Mouse (Mus musculus): ENCODE measurements around the gene Itk. TPM values are rescaled to one million over a fixed set of nuclear protein-coding genes. Genes with fewer than 3 reads are reported as not detected.

The Itk gene
- polyA plus RNA-seq, 1 experiment from 2014 or later, result not detected

- Histone ChIP-seq H3K9me3 (ENCODE audit: control insufficient read depth, low read length) (no peaks in the 10 kb centered on the region), H3K4me3 (ENCODE audit: low read depth, low read length) (no peak within 1 kb of the TSS), H3K27ac (ENCODE audit: low read depth, low read length) (no peak within 1 kb of the TSS), H3K27me3 (ENCODE audit: control insufficient read depth, insufficient read depth, low read length) (no peaks in the 10 kb centered on the region), H3K36me3 (ENCODE audit: control insufficient read depth, insufficient read depth, low read length) (no peaks in the 10 kb centered on the region), H3K4me2 (ENCODE audit: low read depth, low read length) (no peak within 1 kb of the TSS), H3K9ac (replicated peaks; ENCODE audit: low read depth, low read length) (no peak within 1 kb of the TSS), H3K4me1 (ENCODE audit: control insufficient read depth, insufficient read depth, low read length) (no peaks in the 10 kb centered on the region)
- WGBS, result 79% methylated on average over 13 of the region's 13 CpGs
- ATAC-seq (ENCODE audit: low read depth), result no peak
Observed at GRCm38 (mm10) chr11:46396167-46396859, 7.0 kb upstream of the Itk start, which contains the start of gene Fam71b. TSS of gene Fam71b (plus strand) at chr11:46396559.

- 95% methylated on average over 2 of the region's 2 CpGs for WGBS
- Histone ChIP-seq H3K4me3 (ENCODE audit: low read depth, low read length) (no peak overlapping the region), H3K4me2 (ENCODE audit: low read depth, low read length) (no peak overlapping the region), H3K36me3 (ENCODE audit: control insufficient read depth, insufficient read depth, low read length) (no peaks in the 10 kb centered on the region), H3K27me3 (ENCODE audit: control insufficient read depth, insufficient read depth, low read length) (no peaks in the 10 kb centered on the region), H3K9me3 (ENCODE audit: control insufficient read depth, low read length) (no peaks in the 10 kb centered on the region), H3K4me1 (ENCODE audit: control insufficient read depth, insufficient read depth, low read length) (no peaks in the 10 kb centered on the region), H3K9ac (replicated peaks; ENCODE audit: low read depth, low read length) (no peak overlapping the region), H3K27ac (ENCODE audit: low read depth, low read length) (no peak overlapping the region)
- ATAC-seq (ENCODE audit: low read depth), result no peak
Observed at GRCm38 (mm10) chr11:46395698-46396097, 6.4 kb upstream of the Itk start.

DNA sequence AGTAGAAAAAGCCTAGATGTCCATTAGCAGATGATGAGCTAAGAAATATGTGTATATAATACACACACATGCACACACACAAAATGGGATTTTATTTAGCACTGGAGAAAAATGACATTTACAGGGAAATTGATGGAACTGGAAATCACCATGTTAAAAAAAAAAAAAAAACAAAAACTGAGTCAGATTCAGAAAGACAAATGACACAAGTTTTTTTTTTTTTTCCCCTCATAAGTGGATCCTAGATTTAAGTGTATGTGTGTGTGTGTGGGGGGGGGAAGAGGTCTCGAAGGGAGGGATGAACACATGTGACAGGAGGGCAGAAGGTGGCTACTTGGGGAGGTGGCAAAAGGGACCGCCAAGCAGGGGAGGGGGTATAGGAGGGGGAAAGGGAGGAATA is 5.8 kb upstream of the Itk start:
- no peaks in the 10 kb centered on the region for H3K4me1 ChIP-seq (ENCODE audit: control insufficient read depth, insufficient read depth, low read length)
- no peak overlapping the region for H3K4me2 ChIP-seq (ENCODE audit: low read depth, low read length)
- no peaks in the 10 kb centered on the region for H3K36me3 ChIP-seq (ENCODE audit: control insufficient read depth, insufficient read depth, low read length)
- H3K27ac ChIP-seq (ENCODE audit: low read depth, low read length), result no peak overlapping the region
- no peak overlapping the region for H3K4me3 ChIP-seq (ENCODE audit: low read depth, low read length)
- no peaks in the 10 kb centered on the region for H3K27me3 ChIP-seq (ENCODE audit: control insufficient read depth, insufficient read depth, low read length)
- ATAC-seq (ENCODE audit: low read depth), result no peak
- WGBS, result 92% methylated on average over 2 of the region's 2 CpGs
- no peak overlapping the region for H3K9ac ChIP-seq (replicated peaks; ENCODE audit: low read depth, low read length)
- H3K9me3 ChIP-seq (ENCODE audit: control insufficient read depth, low read length), result no peaks in the 10 kb centered on the region

GRCm38 (mm10) chr11:46393413-46393812 is 4.1 kb upstream of the Itk start:
- no peak overlapping the region for H3K9ac ChIP-seq (replicated peaks; ENCODE audit: low read depth, low read length)
- H3K9me3 ChIP-seq (ENCODE audit: control insufficient read depth, low read length), result no peaks in the 10 kb centered on the region
- ATAC-seq (ENCODE audit: low read depth), result no peak
- H3K4me3 ChIP-seq (ENCODE audit: low read depth, low read length), result no peak overlapping the region
- no peaks in the 10 kb centered on the region for H3K27me3 ChIP-seq (ENCODE audit: control insufficient read depth, insufficient read depth, low read length)
- no peaks in the 10 kb centered on the region for H3K36me3 ChIP-seq (ENCODE audit: control insufficient read depth, insufficient read depth, low read length)
- no peak overlapping the region for H3K27ac ChIP-seq (ENCODE audit: low read depth, low read length)
- no peak overlapping the region for H3K4me2 ChIP-seq (ENCODE audit: low read depth, low read length)
- no peaks in the 10 kb centered on the region for H3K4me1 ChIP-seq (ENCODE audit: control insufficient read depth, insufficient read depth, low read length)
- 89% methylated on average over 4 of the region's 4 CpGs for WGBS

DNA sequence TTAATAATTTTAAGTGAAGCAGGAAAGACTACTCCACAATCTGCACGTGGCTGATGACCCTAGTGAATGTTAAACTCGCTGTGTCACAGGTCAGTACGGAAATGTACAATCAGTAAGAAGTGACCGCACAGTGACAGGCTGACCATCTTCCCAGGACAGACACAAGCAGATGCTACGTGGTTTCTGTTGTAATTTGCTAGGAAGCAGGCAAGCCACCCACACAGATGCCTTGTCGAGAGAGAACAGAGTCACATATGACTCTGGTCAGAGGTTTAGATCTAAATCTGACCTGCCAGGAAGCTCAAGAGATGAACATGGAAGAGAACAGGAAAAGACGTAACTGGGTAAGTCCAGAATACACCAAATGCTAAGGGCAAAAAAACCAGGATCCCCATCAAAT is 3.6 kb upstream of the Itk start:
- WGBS, result 87% methylated on average over 7 of the region's 7 CpGs
- no peaks in the 10 kb centered on the region for H3K27me3 ChIP-seq (ENCODE audit: control insufficient read depth, insufficient read depth, low read length)
- no peak for ATAC-seq (ENCODE audit: low read depth)

GRCm38 (mm10) chr11:46390621-46391020 is 1.3 kb upstream of the Itk start:
- H3K4me3 ChIP-seq (ENCODE audit: low read depth, low read length), result no peak overlapping the region
- no peaks in the 10 kb centered on the region for H3K9me3 ChIP-seq (ENCODE audit: control insufficient read depth, low read length)
- no peaks in the 10 kb centered on the region for H3K4me1 ChIP-seq (ENCODE audit: control insufficient read depth, insufficient read depth, low read length)
- H3K4me2 ChIP-seq (ENCODE audit: low read depth, low read length), result no peak overlapping the region
- no peak overlapping the region for H3K9ac ChIP-seq (replicated peaks; ENCODE audit: low read depth, low read length)
- no peak for ATAC-seq (ENCODE audit: low read depth)
- H3K27me3 ChIP-seq (ENCODE audit: control insufficient read depth, insufficient read depth, low read length), result no peaks in the 10 kb centered on the region
- 40% methylated on average over 3 of the region's 3 CpGs for WGBS
- no peak overlapping the region for H3K27ac ChIP-seq (ENCODE audit: low read depth, low read length)
- H3K36me3 ChIP-seq (ENCODE audit: control insufficient read depth, insufficient read depth, low read length), result no peaks in the 10 kb centered on the region

More for the DNA sequence above, 3.6 kb upstream of the Itk start:
- Histone ChIP-seq H3K4me2 (ENCODE audit: low read depth, low read length) (no peak overlapping the region), H3K9ac (replicated peaks; ENCODE audit: low read depth, low read length) (no peak overlapping the region), H3K36me3 (ENCODE audit: control insufficient read depth, insufficient read depth, low read length) (no peaks in the 10 kb centered on the region), H3K9me3 (ENCODE audit: control insufficient read depth, low read length) (no peaks in the 10 kb centered on the region), H3K4me3 (ENCODE audit: low read depth, low read length) (no peak overlapping the region), H3K27ac (ENCODE audit: low read depth, low read length) (no peak overlapping the region), H3K4me1 (ENCODE audit: control insufficient read depth, insufficient read depth, low read length) (no peaks in the 10 kb centered on the region)

DNA sequence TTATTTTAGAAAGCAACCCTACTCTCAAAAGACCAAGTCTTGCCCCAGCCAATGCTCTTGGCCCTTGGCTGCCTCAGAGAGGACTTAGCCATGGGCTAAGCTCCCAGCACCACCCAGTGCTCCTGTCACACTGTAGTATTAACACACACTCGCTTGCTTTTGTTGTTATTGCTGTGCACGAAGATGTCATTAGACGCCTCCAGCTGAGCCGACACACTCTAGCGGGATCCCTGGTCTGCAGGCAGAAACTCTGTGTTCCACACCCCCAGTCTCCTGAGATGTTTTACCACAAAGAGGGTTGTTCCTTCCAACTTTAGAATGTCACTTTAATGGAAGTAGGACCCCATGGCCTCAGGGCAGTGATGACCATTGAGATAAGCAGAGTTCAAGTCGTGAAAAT is 877 bp downstream of the Itk start:
- Histone ChIP-seq H3K4me2 (ENCODE audit: low read depth, low read length) (no peak overlapping the region), H3K4me3 (ENCODE audit: low read depth, low read length) (no peak overlapping the region), H3K27me3 (ENCODE audit: control insufficient read depth, insufficient read depth, low read length) (no peaks in the 10 kb centered on the region), H3K4me1 (ENCODE audit: control insufficient read depth, insufficient read depth, low read length) (no peaks in the 10 kb centered on the region), H3K9ac (replicated peaks; ENCODE audit: low read depth, low read length) (no peak overlapping the region), H3K9me3 (ENCODE audit: control insufficient read depth, low read length) (no peaks in the 10 kb centered on the region), H3K27ac (ENCODE audit: low read depth, low read length) (no peak overlapping the region), H3K36me3 (ENCODE audit: control insufficient read depth, insufficient read depth, low read length) (no peaks in the 10 kb centered on the region)
- no peak for ATAC-seq (ENCODE audit: low read depth)
- WGBS, result 68% methylated on average over 6 of the region's 6 CpGs

DNA sequence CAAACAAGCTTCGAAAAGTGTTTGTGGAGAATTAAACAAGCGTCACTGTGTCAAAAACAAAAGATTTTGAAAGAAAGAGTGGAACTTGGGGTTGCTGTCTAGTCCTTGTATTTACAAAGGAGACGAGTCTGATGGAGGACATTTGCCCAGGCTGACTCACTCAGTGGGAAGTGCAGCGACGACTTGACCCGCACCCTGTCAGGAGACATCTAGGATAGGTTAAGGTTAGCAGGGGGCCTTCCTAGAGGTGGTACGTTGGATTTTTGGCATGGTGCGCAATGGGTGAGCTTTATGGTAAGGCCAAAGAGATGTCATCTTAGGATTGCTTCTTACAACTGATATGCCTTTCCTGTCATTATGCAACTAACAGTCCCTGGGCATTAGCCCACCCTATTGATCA is 2.3 kb downstream of the Itk start:
- H3K4me3 ChIP-seq (ENCODE audit: low read depth, low read length), result no peak overlapping the region
- no peak overlapping the region for H3K9ac ChIP-seq (replicated peaks; ENCODE audit: low read depth, low read length)
- no peak for ATAC-seq (ENCODE audit: low read depth)
- H3K4me2 ChIP-seq (ENCODE audit: low read depth, low read length), result no peak overlapping the region
- H3K4me1 ChIP-seq (ENCODE audit: control insufficient read depth, insufficient read depth, low read length), result no peaks in the 10 kb centered on the region
- H3K36me3 ChIP-seq (ENCODE audit: control insufficient read depth, insufficient read depth, low read length), result no peaks in the 10 kb centered on the region
- H3K9me3 ChIP-seq (ENCODE audit: control insufficient read depth, low read length), result no peaks in the 10 kb centered on the region
- H3K27ac ChIP-seq (ENCODE audit: low read depth, low read length), result no peak overlapping the region
- WGBS, result 93% methylated on average over 8 of the region's 8 CpGs
- H3K27me3 ChIP-seq (ENCODE audit: control insufficient read depth, insufficient read depth, low read length), result no peaks in the 10 kb centered on the region

GRCm38 (mm10) chr11:46386556-46386955 is 2.8 kb downstream of the Itk start:
- WGBS, result 87% methylated on average over 8 of the region's 8 CpGs
- no peak overlapping the region for H3K27ac ChIP-seq (ENCODE audit: low read depth, low read length)
- no peak overlapping the region for H3K9ac ChIP-seq (replicated peaks; ENCODE audit: low read depth, low read length)
- H3K4me3 ChIP-seq (ENCODE audit: low read depth, low read length), result no peak overlapping the region
- H3K4me2 ChIP-seq (ENCODE audit: low read depth, low read length), result no peak overlapping the region
- no peaks in the 10 kb centered on the region for H3K4me1 ChIP-seq (ENCODE audit: control insufficient read depth, insufficient read depth, low read length)
- H3K27me3 ChIP-seq (ENCODE audit: control insufficient read depth, insufficient read depth, low read length), result no peaks in the 10 kb centered on the region
- no peak for ATAC-seq (ENCODE audit: low read depth)
- H3K9me3 ChIP-seq (ENCODE audit: control insufficient read depth, low read length), result no peaks in the 10 kb centered on the region
- no peaks in the 10 kb centered on the region for H3K36me3 ChIP-seq (ENCODE audit: control insufficient read depth, insufficient read depth, low read length)

Measured in neural tube, embryonic 14.5 days (tissue).